Mouse (Mus musculus) intestine, embryonic 14.5 days (tissue): ENCODE results near the gene B4galnt2. TPM values are rescaled to one million over a fixed set of nuclear protein-coding genes. Genes with fewer than 3 reads are reported as not detected.
A peak's percentile ranks its signal among the peaks of the same experiment; 100 is the strongest.

Source experiments
- ATAC-seq: fragments of 200-750 bp; cut with Nextera tagmentation; replicated peaks from 2 replicates; pipeline ENCODE4 v1.8.0; 2017; ENCODE audit warnings: low read depth, moderate number of reproducible peaks, moderate TSS enrichment, moderate library complexity; ENCODE audit not compliant: low FRiP score, low TSS enrichment
- DNase-seq: peaks from one replicate; pipeline ENCODE4 v3.0.0-alpha.2; 2018; ENCODE audit warnings: low spot score
- H3K27ac ChIP-seq: fragments of 300-500 bp; sonication (generic); 2 replicates; pipeline ENCODE4 v1.5.1; 2014; ENCODE audit warnings: low read depth, mild to moderate bottlenecking, control low read depth
- H3K27me3 ChIP-seq: fragments of 300-500 bp; sonication (generic); replicated peaks from 2 replicates; pipeline ENCODE4 v1.6.1; 2014; ENCODE audit warnings: low read length, control low read depth; ENCODE audit not compliant: control insufficient read depth, insufficient read depth
- H3K36me3 ChIP-seq: fragments of 300-500 bp; sonication (generic); 2 replicates; pipeline ENCODE4 v1.6.1; 2014; ENCODE audit warnings: low read length, control low read depth; ENCODE audit not compliant: control insufficient read depth, insufficient read depth
- H3K4me1 ChIP-seq: fragments of 300-500 bp; sonication (generic); replicated peaks from 2 replicates; pipeline ENCODE4 v1.6.1; 2014; ENCODE audit warnings: low read length, control low read depth, mixed read lengths; ENCODE audit not compliant: control insufficient read depth, insufficient read depth
- H3K4me2 ChIP-seq: fragments of 300-500 bp; sonication (generic); 2 replicates; pipeline ENCODE4 v1.6.1; 2014; ENCODE audit warnings: low read length
- H3K4me3 ChIP-seq: fragments of 300-500 bp; sonication (generic); 2 replicates; pipeline ENCODE4 v1.5.1; 2014; ENCODE audit warnings: low read depth, low read length, control low read depth, mixed read lengths
- H3K9ac ChIP-seq: fragments of 300-500 bp; sonication (generic); 2 replicates; pipeline ENCODE4 v1.6.1; 2014; ENCODE audit warnings: mild to moderate bottlenecking, low read length
- H3K9me3 ChIP-seq: fragments of 300-500 bp; sonication (generic); 2 replicates; pipeline ENCODE4 v1.6.1; 2016; ENCODE audit warnings: low read length, control low read depth; ENCODE audit not compliant: control insufficient read depth
- WGBS: fragments of 180-500 bp; shearing (Covaris S2); extraction: QIAGEN DNeasy Blood & Tissue Kit; methylation state at CpG from one replicate; pipeline ENCODE4 v1.1.7; 2014; 5-methylcytosine and 5-hydroxymethylcytosine counted together
- polyA plus RNA-seq: library from polyadenylated mRNA; unstranded; fragments of >200 nt; fragmentation: Nextera tagmentation; extraction: Ambion mirVana; gene quantifications from 2 replicates; pipeline ENCODE4 v1.2.1, GENCODE M21; 2014

B4galnt2 gene
- polyA plus RNA-seq, 1 experiment from 2014 or later, result 26.6 TPM

DNA sequence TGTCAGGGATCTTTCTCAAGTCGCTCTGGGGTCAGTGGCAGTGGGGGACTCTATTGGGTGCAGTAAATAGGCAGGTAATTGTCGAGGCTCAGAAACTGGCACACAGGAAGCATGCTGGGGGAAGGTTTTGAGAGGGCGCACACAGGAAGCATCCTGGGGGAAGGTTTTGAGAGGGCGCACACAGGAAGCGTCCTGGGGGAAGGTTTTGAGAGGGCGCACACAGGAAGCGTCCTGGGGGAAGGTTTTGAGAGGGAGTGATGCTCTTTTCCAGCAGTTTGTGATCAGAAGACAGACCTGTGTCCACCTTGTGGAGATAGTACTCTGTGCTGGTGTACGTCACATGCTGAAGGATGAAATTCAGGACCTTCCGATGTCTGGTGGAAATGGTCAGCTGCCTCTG, 38.9 kb downstream of the B4galnt2 start:
- no peak overlapping the region for H3K9ac ChIP-seq
- no peaks in the 10 kb centered on the region for H3K9me3 ChIP-seq
- no peaks in the 10 kb centered on the region for H3K27me3 ChIP-seq
- no peaks in the 10 kb centered on the region for H3K4me1 ChIP-seq
- no peak overlapping the region for H3K27ac ChIP-seq
- no peak for ATAC-seq
- no peak overlapping the region for H3K4me3 ChIP-seq
- WGBS, result 43% methylated on average over 9 of the region's 9 CpGs
- no peaks in the 10 kb centered on the region for H3K36me3 ChIP-seq
- no peak for DNase-seq
- H3K4me2 ChIP-seq, result no peak overlapping the region

DNA sequence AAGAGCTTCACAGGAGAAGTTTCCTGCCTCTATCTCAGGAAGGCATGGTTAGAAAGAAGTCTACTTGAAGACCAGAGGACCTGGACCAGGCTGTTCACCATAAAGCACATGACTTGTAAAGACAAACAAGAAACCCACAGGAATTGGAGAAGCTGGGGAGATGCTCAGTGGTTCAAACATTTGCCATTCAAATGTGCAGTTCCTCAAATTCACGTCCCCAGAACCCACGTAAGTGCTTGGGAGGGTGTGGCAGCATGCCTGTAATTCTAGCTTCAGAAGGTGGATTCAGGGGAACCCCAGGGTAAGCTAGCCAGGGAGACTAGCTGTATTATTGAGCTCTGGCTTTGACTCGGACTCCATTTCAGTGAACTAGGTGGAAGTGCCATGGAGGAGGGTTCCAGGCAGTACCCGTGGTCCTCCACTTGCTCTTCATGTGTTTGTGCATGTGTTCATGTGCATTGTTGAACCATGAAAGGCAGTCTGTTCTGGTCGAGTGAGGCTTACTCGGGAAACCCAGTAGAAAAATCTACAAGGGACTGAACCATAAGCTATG, 44.7 kb downstream of the B4galnt2 start:
- Histone ChIP-seq H3K36me3 (no peaks in the 10 kb centered on the region), H3K4me3 (no peak overlapping the region), H3K27me3 (no peaks in the 10 kb centered on the region), H3K4me2 (no peak overlapping the region), H3K27ac (no peak overlapping the region), H3K9me3 (no peaks in the 10 kb centered on the region), H3K9ac (no peak overlapping the region), H3K4me1 (no peaks in the 10 kb centered on the region)
- WGBS, result 70% methylated on average over 6 of the region's 6 CpGs
- ATAC-seq, result no peak
- no peak for DNase-seq

DNA sequence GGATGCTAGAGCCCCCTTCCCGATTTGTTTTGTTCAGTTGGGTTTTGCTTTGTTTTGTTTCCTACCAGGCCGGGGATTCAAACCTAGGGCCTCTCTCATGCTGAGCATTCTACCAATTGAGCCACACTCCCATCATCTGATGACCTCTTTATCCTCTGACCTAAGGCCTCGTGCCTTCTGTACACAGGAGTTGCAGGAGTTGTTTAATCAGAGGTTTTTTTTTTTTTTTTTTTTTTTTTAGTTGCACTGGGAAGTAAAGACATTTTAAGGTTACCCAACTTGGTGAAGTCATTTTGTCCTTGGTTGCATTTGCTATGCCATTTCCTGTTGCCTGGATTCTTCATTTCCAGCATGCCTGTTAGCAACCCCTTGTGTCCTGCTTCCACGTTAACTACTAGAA, 45.2 kb downstream of the B4galnt2 start:
- no peaks in the 10 kb centered on the region for H3K4me1 ChIP-seq
- no peak overlapping the region for H3K4me2 ChIP-seq
- H3K9me3 ChIP-seq, result no peaks in the 10 kb centered on the region
- H3K9ac ChIP-seq, result no peak overlapping the region
- ATAC-seq (no peak), DNase-seq (no peak)
- no peak overlapping the region for H3K27ac ChIP-seq
- no peaks in the 10 kb centered on the region for H3K36me3 ChIP-seq
- WGBS, result 69% methylated on average over 4 of the region's 4 CpGs
- H3K4me3 ChIP-seq, result no peak overlapping the region
- no peaks in the 10 kb centered on the region for H3K27me3 ChIP-seq

DNA sequence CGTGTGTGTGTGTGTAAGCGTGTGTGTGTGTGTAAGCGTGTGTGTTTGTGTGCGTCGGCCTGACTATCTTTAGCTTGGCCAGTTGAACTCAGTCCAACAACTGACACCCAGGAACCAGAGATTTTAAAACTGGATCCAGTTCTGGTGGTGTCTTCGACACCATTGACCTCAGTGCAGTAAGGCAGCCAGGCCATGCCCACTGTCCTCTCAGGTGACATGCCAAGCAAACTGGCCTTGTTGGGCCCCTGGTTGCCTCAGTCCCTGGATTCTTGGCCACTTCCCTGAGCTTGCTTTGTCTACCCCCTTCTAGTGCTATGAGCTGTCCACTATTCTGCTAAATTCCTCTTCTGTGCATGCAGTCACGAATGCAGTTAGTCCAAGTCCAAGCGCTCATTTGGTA, 53.3 kb downstream of the B4galnt2 start:
- Histone ChIP-seq H3K27ac (no peak overlapping the region), H3K4me1 (peaks cover 13% of the 10 kb centered on the region), H3K9ac (no peak overlapping the region), H3K9me3 (no peaks in the 10 kb centered on the region), H3K36me3 (no peaks in the 10 kb centered on the region), H3K27me3 (no peaks in the 10 kb centered on the region), H3K4me3 (no peak overlapping the region), H3K4me2 (no peak overlapping the region)
- 93% methylated on average over 8 of the region's 8 CpGs for WGBS
- no peak for DNase-seq
- no peak for ATAC-seq

DNA sequence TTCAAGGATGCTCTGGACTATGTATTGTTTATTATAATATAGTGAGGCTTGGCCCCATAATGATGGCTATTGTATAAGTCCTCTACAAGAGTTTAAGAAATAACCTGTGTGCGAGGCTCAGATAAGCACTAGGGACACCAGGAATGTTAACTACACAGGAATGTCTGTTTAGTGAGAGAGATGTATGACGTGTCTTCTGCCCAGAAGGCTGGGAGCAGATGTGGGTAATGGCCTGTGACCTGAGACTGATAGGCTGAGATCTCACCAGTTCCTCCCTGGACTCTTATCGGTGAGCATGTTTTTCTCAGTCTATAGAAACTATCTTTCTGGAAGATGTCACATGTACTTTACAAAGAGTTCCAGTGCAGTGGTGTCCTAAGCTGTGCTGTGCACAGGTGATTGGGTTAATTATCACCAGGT, 54.6 kb downstream of the B4galnt2 start:
- Histone ChIP-seq H3K27ac (no peak overlapping the region), H3K36me3 (no peaks in the 10 kb centered on the region), H3K9me3 (no peaks in the 10 kb centered on the region), H3K9ac (peak overlapping the region; percentile 66), H3K27me3 (no peaks in the 10 kb centered on the region), H3K4me3 (peak overlapping the region; percentile 84), H3K4me1 (peaks cover 13% of the 10 kb centered on the region), H3K4me2 (peak overlapping the region; percentile 82)
- ATAC-seq (no peak), DNase-seq (no peak)
- WGBS, result 12% methylated on average over 3 of the region's 3 CpGs

DNA sequence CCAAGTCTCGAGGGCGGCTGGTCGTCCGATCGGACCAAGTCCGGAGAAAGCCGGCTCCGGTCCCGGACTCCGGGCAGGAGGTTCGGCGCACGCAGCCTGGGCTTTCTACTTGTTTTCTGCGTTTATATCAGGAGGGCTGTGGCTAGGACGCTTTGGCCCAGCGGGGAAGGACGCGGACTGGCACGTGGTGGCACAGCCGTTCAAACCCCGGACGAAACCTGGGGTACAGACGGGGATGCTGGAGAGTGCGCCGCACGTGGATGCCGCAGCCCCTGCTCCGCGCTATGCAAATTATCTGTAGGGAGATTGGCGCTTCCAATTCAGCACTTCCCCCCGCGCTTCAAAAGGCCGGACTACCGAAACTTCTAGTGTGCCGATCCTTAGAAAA, 55.2 kb downstream of the B4galnt2 start:
- Histone ChIP-seq H3K4me3 (peak overlapping the region; percentile 84), H3K36me3 (no peaks in the 10 kb centered on the region), H3K9ac (peak overlapping the region; percentile 66), H3K4me2 (peak overlapping the region; percentile 82), H3K4me1 (peaks cover 13% of the 10 kb centered on the region), H3K27me3 (no peaks in the 10 kb centered on the region), H3K27ac (peak overlapping the region; percentile 94), H3K9me3 (no peaks in the 10 kb centered on the region)
- ATAC-seq (peak; percentile 66), DNase-seq (peak; percentile 93)
- under 1% methylated on average over 35 of the region's 35 CpGs for WGBS

DNA sequence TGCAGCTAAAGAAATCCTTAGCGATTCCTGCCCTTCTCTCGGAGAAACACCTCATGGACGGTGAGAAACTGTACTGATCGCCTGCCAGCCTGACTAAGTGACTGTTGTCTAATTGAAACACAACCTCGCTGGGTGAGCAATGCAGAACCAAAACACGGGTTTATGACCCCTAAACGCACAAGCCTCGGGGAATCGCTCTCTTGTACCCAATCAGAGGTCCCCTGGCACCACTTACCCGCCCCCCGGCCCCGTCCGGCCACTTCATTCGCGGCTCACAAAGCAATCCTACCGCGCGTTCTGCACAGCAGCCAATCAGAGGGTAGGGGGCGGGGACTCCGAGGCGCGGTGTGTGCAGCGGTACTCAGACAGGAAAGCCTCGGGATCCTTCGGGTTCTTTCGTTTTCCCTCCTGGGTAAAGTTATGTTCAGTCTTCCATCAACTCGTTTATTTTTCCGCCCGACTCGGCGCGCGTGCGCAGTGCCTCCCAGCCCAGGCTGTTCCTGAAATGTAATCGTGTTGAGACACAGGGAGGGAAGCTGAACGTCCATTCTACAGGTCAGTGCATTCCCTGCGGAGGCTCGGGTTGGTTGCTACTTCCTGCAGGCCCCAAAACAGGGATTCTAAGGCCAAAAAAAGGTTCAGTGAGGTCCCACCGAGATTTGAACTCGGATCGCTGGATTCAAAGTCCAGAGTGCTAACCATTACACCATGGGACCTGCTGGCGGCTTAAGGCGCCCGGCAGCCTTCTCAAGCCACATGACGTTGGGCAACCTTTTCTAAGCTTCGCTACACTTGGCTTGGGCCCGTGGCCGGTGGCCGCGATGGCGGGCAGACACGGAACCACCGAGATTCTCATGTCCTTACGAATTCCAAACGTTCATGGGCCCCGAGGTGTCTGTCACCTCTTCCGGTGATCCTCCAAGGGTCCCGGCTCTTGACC, 55.9 kb downstream of the B4galnt2 start:
- Histone ChIP-seq H3K9me3 (no peaks in the 10 kb centered on the region), H3K36me3 (no peaks in the 10 kb centered on the region), H3K4me3 (peak overlapping the region; percentile 84), H3K4me1 (peaks cover 13% of the 10 kb centered on the region), H3K27me3 (no peaks in the 10 kb centered on the region), H3K4me2 (peak overlapping the region; percentile 82), H3K27ac (peak overlapping the region; percentile 94), H3K9ac (peak overlapping the region; percentile 66)
- DNase-seq (peak; percentile 99), ATAC-seq (peak; percentile 97)
- under 1% methylated on average over 58 of the region's 58 CpGs for WGBS

DNA sequence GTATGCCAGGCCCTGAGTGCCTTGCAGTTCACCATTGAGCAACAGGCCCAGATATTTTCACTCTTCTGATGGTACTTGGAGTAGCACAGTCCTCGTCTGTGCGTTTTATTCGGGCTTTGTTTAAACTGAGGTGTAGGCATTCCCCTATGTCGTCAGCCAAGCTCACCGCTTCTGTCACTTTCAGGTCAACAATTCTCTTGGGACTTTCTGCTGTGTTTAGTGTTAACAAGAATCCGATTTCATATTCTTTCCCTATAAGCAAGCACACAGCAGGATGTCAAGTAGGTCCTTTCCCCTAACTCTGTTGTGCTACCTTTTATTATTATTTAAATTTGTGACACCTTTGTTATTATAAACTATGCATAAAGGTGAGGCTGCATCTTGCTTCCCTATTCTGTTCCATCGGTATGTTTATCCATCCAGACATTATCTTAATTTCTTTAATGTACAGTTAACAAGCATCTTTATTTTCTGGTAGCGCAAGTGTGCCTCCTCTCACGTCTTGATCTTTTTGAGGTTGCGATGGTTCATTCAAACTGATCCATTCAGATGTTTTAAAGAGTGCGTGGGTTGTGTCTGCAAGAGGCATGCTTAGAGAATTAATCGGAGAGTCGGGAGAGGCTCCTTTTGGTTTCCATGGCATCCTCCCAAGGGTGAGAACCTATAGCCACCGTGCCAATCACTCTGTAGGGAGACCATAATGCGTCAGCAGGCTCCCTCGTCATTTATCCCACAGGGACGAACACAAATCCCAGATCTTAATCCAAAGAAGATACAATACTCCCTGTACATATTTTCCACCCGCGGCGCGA, 56.8 kb downstream of the B4galnt2 start:
- no peaks in the 10 kb centered on the region for H3K36me3 ChIP-seq
- peak overlapping the region; percentile 56 for H3K9ac ChIP-seq
- no peak for ATAC-seq
- peak overlapping the region; percentile 94 for H3K27ac ChIP-seq
- no peak for DNase-seq
- 18% methylated on average over 21 of the region's 21 CpGs for WGBS
- H3K4me2 ChIP-seq, result peak overlapping the region; percentile 82
- no peaks in the 10 kb centered on the region for H3K27me3 ChIP-seq
- H3K9me3 ChIP-seq, result no peaks in the 10 kb centered on the region
- H3K4me1 ChIP-seq, result peaks cover 13% of the 10 kb centered on the region
- H3K4me3 ChIP-seq, result peak overlapping the region; percentile 84
